Mouse (Mus musculus): Measurements from ENCODE around the gene Cdipt.
A peak's percentile ranks its signal among the peaks of the same experiment; 100 is the strongest.

Cdipt gene

GRCm38 (mm10) chr7:127012845-127013244, 37.1 kb downstream of the Cdipt start:
- DNase-seq (ENCODE audit: low read depth, low spot score), result no peak

GRCm38 (mm10) chr7:127013385-127013784, 37.7 kb downstream of the Cdipt start:
- DNase-seq (ENCODE audit: low read depth, low spot score), result no peak

- DNase-seq (ENCODE audit: low read depth, low spot score), result peak; percentile 85
These were observed 38.6 kb downstream of the Cdipt start, which contains the start of gene Mvp for GRCm38 (mm10) chr7:127014320-127014719. Mvp (minus strand) TSS chr7:127014621.

- DNase-seq (ENCODE audit: low read depth, low spot score), result no peak
These were observed 39.3 kb downstream of the Cdipt start for GRCm38 (mm10) chr7:127014993-127015392.

- peak; percentile 89 for DNase-seq (ENCODE audit: low read depth, low spot score)
These were observed 40.4 kb downstream of the Cdipt start for GRCm38 (mm10) chr7:127016081-127016480.

GRCm38 (mm10) chr7:127016481-127016485, 40.6 kb downstream of the Cdipt start, which contains the start of gene Pagr1b:
Pagr1b (minus strand) TSS chr7:127016484.
- DNase-seq (ENCODE audit: low read depth, low spot score), result no peak

- DNase-seq (ENCODE audit: low read depth, low spot score), result no peak
These were observed 40.8 kb downstream of the Cdipt start for GRCm38 (mm10) chr7:127016486-127016938.

- peak; percentile 100 for DNase-seq (ENCODE audit: low read depth, low spot score)
These were observed 41.5 kb downstream of the Cdipt start, which contains the start of gene Pagr1a for GRCm38 (mm10) chr7:127016971-127017949. Pagr1a (minus strand) TSS chr7:127017352.

- DNase-seq (ENCODE audit: low read depth, low spot score), result no peak
These were observed 42.2 kb downstream of the Cdipt start for GRCm38 (mm10) chr7:127017950-127018345.

GRCm38 (mm10) chr7:127018416-127019305, 42.9 kb downstream of the Cdipt start:
- DNase-seq (ENCODE audit: low read depth, low spot score), result no peak

GRCm38 (mm10) chr7:127019306-127019960, 43.7 kb downstream of the Cdipt start:
- no peak for DNase-seq (ENCODE audit: low read depth, low spot score)

GRCm38 (mm10) chr7:127020031-127020430, 44.3 kb downstream of the Cdipt start:
- DNase-seq (ENCODE audit: low read depth, low spot score), result no peak

- DNase-seq (ENCODE audit: low read depth, low spot score), result no peak
These were observed 44.8 kb downstream of the Cdipt start for GRCm38 (mm10) chr7:127020491-127020890.

GRCm38 (mm10) chr7:127020901-127021562, 45.3 kb downstream of the Cdipt start, which contains the start of the genes Gm42742 and Prrt2:
Gm42742 (minus strand) TSS chr7:127021097.
Prrt2 (minus strand) TSS chr7:127021211.
- DNase-seq (ENCODE audit: low read depth, low spot score), result peak; percentile 55

- DNase-seq (ENCODE audit: low read depth, low spot score), result peak; percentile 40
These were observed 46.1 kb downstream of the Cdipt start for GRCm38 (mm10) chr7:127021563-127022527.

GRCm38 (mm10) chr7:127022528-127023271, 47.0 kb downstream of the Cdipt start:
- DNase-seq (ENCODE audit: low read depth, low spot score), result no peak

GRCm38 (mm10) chr7:127023272-127023691, 47.6 kb downstream of the Cdipt start:
- no peak for DNase-seq (ENCODE audit: low read depth, low spot score)

GRCm38 (mm10) chr7:127023896-127024690, 48.4 kb downstream of the Cdipt start:
- no peak for DNase-seq (ENCODE audit: low read depth, low spot score)
